Mouse (Mus musculus) midbrain, embryonic 10.5 days (tissue): Measurements from ENCODE around the gene Spaca4. TPM values are rescaled to one million over a fixed set of nuclear protein-coding genes. Genes with fewer than 3 reads are reported as not detected.

Source experiments
- DNase-seq: peaks from one replicate; pipeline ENCODE4 v3.0.0-alpha.2; 2017; ENCODE audit warnings: low spot score
- H3K27ac ChIP-seq: fragments of 300-500 bp; sonication (generic); replicated peaks from 2 replicates; pipeline ENCODE4 v1.5.1; 2016; ENCODE audit warnings: mild to moderate bottlenecking
- H3K27me3 ChIP-seq: fragments of 300-500 bp; sonication (generic); 2 replicates; pipeline ENCODE4 v1.6.1; 2016; ENCODE audit warnings: low read depth, mild to moderate bottlenecking; ENCODE audit not compliant: poor library complexity, severe bottlenecking
- H3K36me3 ChIP-seq: fragments of 300-500 bp; sonication (generic); 2 replicates; pipeline ENCODE4 v1.6.1; 2016; ENCODE audit warnings: mild to moderate bottlenecking, moderate library complexity
- H3K4me1 ChIP-seq: fragments of 300-500 bp; sonication (generic); 2 replicates; pipeline ENCODE4 v1.6.1; 2016
- H3K4me3 ChIP-seq: fragments of 300-500 bp; sonication (generic); 2 replicates; pipeline ENCODE4 v1.5.1; 2016; ENCODE audit warnings: mild to moderate bottlenecking, moderate library complexity
- H3K9me3 ChIP-seq: fragments of 300-500 bp; sonication (generic); replicated peaks from 2 replicates; pipeline ENCODE4 v1.6.1; 2016; ENCODE audit warnings: mild to moderate bottlenecking
- WGBS: fragments of 180-500 bp; shearing (Covaris S2); methylation state at CpG from one replicate; pipeline ENCODE4 v1.1.7; 2016; 5-methylcytosine and 5-hydroxymethylcytosine counted together
- polyA plus RNA-seq: library from polyadenylated mRNA; unstranded; fragments of >200 nt; fragmentation: Nextera tagmentation; extraction: Ambion mirVana; gene quantifications from 2 replicates; pipeline ENCODE4 v1.2.1, GENCODE M21; 2016

Gene Spaca4
- polyA plus RNA-seq, 1 experiment from 2014 or later = not detected

GRCm38 (mm10) chr7:45723781-45724180 lies 1.8 kb downstream of the Spaca4 start:
- H3K4me3 ChIP-seq = no peak overlapping the region
- no peaks in the 10 kb centered on the region for H3K9me3 ChIP-seq
- H3K27me3 ChIP-seq = no peaks in the 10 kb centered on the region
- WGBS = 95% methylated on average over 14 of the region's 14 CpGs
- H3K36me3 ChIP-seq = peaks cover 100% of the 10 kb centered on the region
- H3K27ac ChIP-seq = no peak overlapping the region
- H3K4me1 ChIP-seq = peaks cover 30% of the 10 kb centered on the region
- DNase-seq = no peak

DNA sequence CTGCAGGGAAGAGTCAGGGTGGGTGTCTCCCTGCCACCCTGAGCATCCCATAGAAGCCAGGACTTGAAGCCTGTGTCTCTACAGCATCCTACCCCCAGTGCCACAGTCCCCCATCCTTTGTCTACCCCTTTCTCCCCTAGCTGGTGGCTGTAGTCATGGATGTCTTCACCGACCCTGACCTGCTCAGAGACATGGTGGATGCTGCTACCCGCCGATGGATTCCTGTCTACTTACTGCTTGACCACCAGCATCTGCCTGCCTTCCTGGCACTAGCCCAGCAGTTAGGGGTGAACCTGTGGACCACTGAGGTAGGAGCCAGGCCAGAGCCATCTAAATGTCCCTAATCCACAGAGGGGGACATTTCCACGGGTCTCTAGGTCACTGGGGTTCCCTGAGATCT lies 2.3 kb downstream of the Spaca4 start:
- Histone ChIP-seq H3K9me3 (no peaks in the 10 kb centered on the region), H3K27ac (no peak overlapping the region), H3K36me3 (peaks cover 95% of the 10 kb centered on the region), H3K27me3 (no peaks in the 10 kb centered on the region), H3K4me3 (no peak overlapping the region), H3K4me1 (peaks cover 32% of the 10 kb centered on the region)
- DNase-seq = no peak
- 94% methylated on average over 4 of the region's 4 CpGs for WGBS

GRCm38 (mm10) chr7:45722348-45722713 lies 3.3 kb downstream of the Spaca4 start:
- Histone ChIP-seq H3K36me3 (peaks cover 86% of the 10 kb centered on the region), H3K9me3 (no peaks in the 10 kb centered on the region), H3K4me1 (peaks cover 32% of the 10 kb centered on the region), H3K27me3 (no peaks in the 10 kb centered on the region), H3K4me3 (peak overlapping the region; percentile 2; the same call in 1 of the 2 replicates), H3K27ac (no peak overlapping the region)
- 88% methylated on average over 13 of the region's 13 CpGs for WGBS
- DNase-seq = no peak

DNA sequence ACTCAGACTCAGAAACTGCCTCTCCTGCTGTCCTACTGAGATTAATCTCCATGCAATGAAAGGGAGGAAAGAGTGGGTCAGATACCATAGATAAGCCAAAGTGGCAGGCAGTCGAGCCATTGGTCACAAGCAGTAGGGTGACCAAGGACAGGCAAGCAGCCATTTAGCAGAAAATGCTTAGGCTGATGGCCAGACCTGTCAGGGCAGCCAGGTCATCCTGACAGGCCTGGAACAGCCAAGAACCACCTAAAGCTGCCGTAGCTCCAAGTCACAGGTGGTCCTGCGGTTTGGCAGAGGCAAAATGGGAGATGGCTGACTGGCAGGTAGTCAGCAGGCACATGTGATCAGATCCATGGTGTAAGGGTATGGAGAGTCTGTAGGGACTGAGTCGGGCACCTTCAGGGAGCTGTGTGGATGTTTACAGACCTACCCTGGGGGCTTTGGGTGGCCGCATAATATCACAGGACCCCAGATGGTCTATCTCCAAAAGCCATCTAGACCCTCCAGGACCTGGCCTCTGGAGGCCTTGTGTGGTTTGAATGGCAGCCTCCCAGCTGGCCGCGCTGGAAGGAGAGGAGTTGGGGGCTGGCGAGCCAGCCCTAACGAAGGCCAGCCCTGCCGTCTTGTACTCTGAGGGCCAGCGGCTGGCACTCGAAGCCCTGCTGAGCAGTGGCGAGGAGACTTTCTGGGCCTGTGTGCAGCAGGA lies 3.8 kb downstream of the Spaca4 start:
- no peaks in the 10 kb centered on the region for H3K9me3 ChIP-seq
- no peaks in the 10 kb centered on the region for H3K27me3 ChIP-seq
- no peak overlapping the region for H3K27ac ChIP-seq
- DNase-seq = no peak
- WGBS = 84% methylated on average over 13 of the region's 13 CpGs
- H3K4me3 ChIP-seq = peak overlapping the region; percentile 2; the same call in 1 of the 2 replicates
- H3K4me1 ChIP-seq = peaks cover 37% of the 10 kb centered on the region
- H3K36me3 ChIP-seq = peaks cover 80% of the 10 kb centered on the region

GRCm38 (mm10) chr7:45721234-45721571 lies 4.4 kb downstream of the Spaca4 start:
- Histone ChIP-seq H3K27ac (no peak overlapping the region), H3K4me3 (0 out of 2 replicates have a peak overlapping the region, but pooled peaks have one; percentile 2), H3K27me3 (no peaks in the 10 kb centered on the region), H3K4me1 (peaks cover 42% of the 10 kb centered on the region), H3K9me3 (no peaks in the 10 kb centered on the region), H3K36me3 (peaks cover 74% of the 10 kb centered on the region)
- DNase-seq = no peak
- 80% methylated on average over 7 of the region's 7 CpGs for WGBS

- Histone ChIP-seq H3K9me3 (no peaks in the 10 kb centered on the region), H3K27me3 (no peaks in the 10 kb centered on the region), H3K4me1 (peaks cover 48% of the 10 kb centered on the region), H3K36me3 (peaks cover 69% of the 10 kb centered on the region), H3K27ac (no peak within 1 kb of the TSS), H3K4me3 (peak within 1 kb of the TSS; percentile 82; the same call in 1 of the 2 replicates)
- DNase-seq = no peak
- 89% methylated on average over 14 of the region's 14 CpGs for WGBS
Observed at GRCm38 (mm10) chr7:45720413-45721233, 5.0 kb downstream of the Spaca4 start, which contains the start of gene Fam83e. Gene Fam83e, plus strand, starts transcription at chr7:45721212.

- no peak overlapping the region; the same call in 1 of the 2 replicates for H3K27ac ChIP-seq
- DNase-seq = no peak
- H3K4me1 ChIP-seq = peaks cover 55% of the 10 kb centered on the region
- peaks cover 61% of the 10 kb centered on the region for H3K36me3 ChIP-seq
- 90% methylated on average over 16 of the region's 16 CpGs for WGBS
- no peaks in the 10 kb centered on the region for H3K9me3 ChIP-seq
- H3K4me3 ChIP-seq = peak overlapping the region; percentile 82; the same call in 1 of the 2 replicates
- H3K27me3 ChIP-seq = no peaks in the 10 kb centered on the region
Observed at GRCm38 (mm10) chr7:45719738-45720412, 5.7 kb downstream of the Spaca4 start.

GRCm38 (mm10) chr7:45719180-45719579 lies 6.4 kb downstream of the Spaca4 start:
- peaks cover 54% of the 10 kb centered on the region for H3K36me3 ChIP-seq
- no peaks in the 10 kb centered on the region for H3K9me3 ChIP-seq
- H3K27me3 ChIP-seq = no peaks in the 10 kb centered on the region
- peaks cover 62% of the 10 kb centered on the region for H3K4me1 ChIP-seq
- H3K4me3 ChIP-seq = peak overlapping the region; percentile 82
- WGBS = 85% methylated on average over 10 of the region's 10 CpGs
- DNase-seq = no peak
- H3K27ac ChIP-seq = peak overlapping the region; percentile 96; the same call in 1 of the 2 replicates

DNA sequence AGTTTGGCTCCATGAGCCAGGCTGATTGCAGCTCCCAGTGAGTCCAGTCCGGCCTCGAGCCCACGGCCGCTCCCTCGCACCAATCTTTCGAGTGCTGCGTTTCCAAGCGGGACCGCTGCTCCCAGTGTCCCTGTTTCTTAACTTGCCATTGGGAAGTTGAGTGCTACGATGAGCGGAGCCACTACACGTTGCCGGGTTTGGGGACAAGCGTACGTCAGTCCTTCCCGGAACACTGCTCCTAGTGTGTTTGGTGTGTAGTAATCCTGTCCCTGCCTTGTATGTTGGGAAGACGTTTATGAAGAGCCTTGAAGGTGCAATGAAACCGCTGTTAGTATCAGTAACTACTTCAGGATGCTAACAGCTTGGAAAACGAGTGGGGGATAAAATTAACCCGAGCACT lies 7.3 kb downstream of the Spaca4 start:
- Histone ChIP-seq H3K4me3 (peak overlapping the region; percentile 82), H3K27ac (peak overlapping the region; percentile 96), H3K9me3 (no peaks in the 10 kb centered on the region), H3K4me1 (peaks cover 66% of the 10 kb centered on the region), H3K36me3 (peaks cover 53% of the 10 kb centered on the region), H3K27me3 (no peaks in the 10 kb centered on the region)
- no peak for DNase-seq
- WGBS = under 1% methylated on average over 20 of the region's 20 CpGs

DNA sequence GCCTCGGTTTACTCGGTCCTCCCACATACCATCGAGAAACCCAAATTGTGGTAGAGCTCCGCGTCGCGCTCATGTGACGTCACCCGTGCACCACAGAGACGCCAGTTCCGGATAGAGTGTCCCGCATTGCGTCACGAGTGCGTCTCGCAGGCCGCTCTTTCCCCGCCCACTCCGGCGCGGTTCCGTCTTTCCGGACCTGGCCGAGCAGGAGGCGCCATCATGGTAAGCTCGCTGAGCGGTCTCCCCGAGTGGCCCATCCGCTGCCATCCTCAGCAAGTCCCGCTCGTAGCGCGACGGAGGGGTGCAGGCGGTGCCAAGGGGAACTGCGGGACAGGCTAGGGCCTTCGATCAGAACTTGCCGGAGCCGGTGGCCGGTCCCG lies 7.7 kb downstream of the Spaca4 start, which contains the start of gene Sphk2:
TSS of gene Sphk2 (minus strand) at position 85 of the 380 bp plus-strand sequence.
- no peaks in the 10 kb centered on the region for H3K27me3 ChIP-seq
- H3K4me3 ChIP-seq = peak within 1 kb of the TSS; percentile 82
- H3K27ac ChIP-seq = peak within 1 kb of the TSS; percentile 96
- H3K9me3 ChIP-seq = no peaks in the 10 kb centered on the region
- H3K4me1 ChIP-seq = peaks cover 66% of the 10 kb centered on the region
- H3K36me3 ChIP-seq = peaks cover 53% of the 10 kb centered on the region
- DNase-seq = peak; percentile 99
- WGBS = under 1% methylated on average over 41 of the region's 41 CpGs

- H3K36me3 ChIP-seq = peaks cover 53% of the 10 kb centered on the region
- peak overlapping the region; percentile 82 for H3K4me3 ChIP-seq
- 14% methylated on average over 31 of the region's 31 CpGs for WGBS
- H3K4me1 ChIP-seq = peaks cover 66% of the 10 kb centered on the region
- H3K27ac ChIP-seq = peak overlapping the region; percentile 96
- no peaks in the 10 kb centered on the region for H3K27me3 ChIP-seq
- no peaks in the 10 kb centered on the region for H3K9me3 ChIP-seq
- DNase-seq = no peak
Observed at GRCm38 (mm10) chr7:45716952-45717917, 8.4 kb downstream of the Spaca4 start.
